Mouse (Mus musculus) limb, embryonic 14.5 days (tissue): ENCODE measurements around the gene Ube2n. TPM values are rescaled to one million over a fixed set of nuclear protein-coding genes. Genes with fewer than 3 reads are reported as not detected.

ENCODE experiments used
- ATAC-seq: fragments of 200-750 bp; cut with Nextera tagmentation; 2 replicates; pipeline ENCODE4 v1.8.0; 2017; ENCODE audit warnings: low read depth, moderate number of reproducible peaks, moderate TSS enrichment; ENCODE audit not compliant: low FRiP score
- DNase-seq: peaks from one replicate; pipeline ENCODE4 v3.0.0-alpha.2; 2015; ENCODE audit warnings: low spot score
- H3K27ac ChIP-seq: fragments of 300-500 bp; sonication (generic); replicated peaks from 2 replicates; pipeline ENCODE4 v1.5.1; 2014; ENCODE audit warnings: low read depth, mild to moderate bottlenecking, low read length, moderate library complexity, mixed read lengths
- H3K27me3 ChIP-seq: fragments of 300-500 bp; sonication (generic); 2 replicates; pipeline ENCODE4 v1.6.1; 2014; ENCODE audit warnings: low read length, mixed read lengths; ENCODE audit not compliant: control insufficient read depth, insufficient read depth
- H3K36me3 ChIP-seq: fragments of 300-500 bp; sonication (generic); 2 replicates; pipeline ENCODE4 v1.6.1; 2014; ENCODE audit warnings: mild to moderate bottlenecking, low read length, moderate library complexity, mixed read lengths; ENCODE audit not compliant: control insufficient read depth, insufficient read depth
- H3K4me1 ChIP-seq: fragments of 300-500 bp; sonication (generic); 2 replicates; pipeline ENCODE4 v1.6.1; 2014; ENCODE audit warnings: antibody characterized with exemption, low read length, mixed read lengths; ENCODE audit not compliant: control insufficient read depth, insufficient read depth
- H3K4me2 ChIP-seq: fragments of 300-500 bp; sonication (generic); replicated peaks from 2 replicates; pipeline ENCODE4 v1.6.1; 2014; ENCODE audit warnings: low read depth, mild to moderate bottlenecking, low read length, moderate library complexity; ENCODE audit not compliant: severe bottlenecking
- H3K4me3 ChIP-seq: fragments of 300-500 bp; sonication (generic); replicated peaks from 2 replicates; pipeline ENCODE4 v1.5.1; 2014; ENCODE audit warnings: low read length
- H3K9ac ChIP-seq: fragments of 300-500 bp; sonication (generic); 2 replicates; pipeline ENCODE4 v1.6.1; 2014; ENCODE audit warnings: mild to moderate bottlenecking, low read depth, low read length, moderate library complexity; ENCODE audit not compliant: severe bottlenecking
- H3K9me3 ChIP-seq: fragments of 300-500 bp; sonication (generic); 2 replicates; pipeline ENCODE4 v1.6.1; 2016; ENCODE audit warnings: low read length; ENCODE audit not compliant: control insufficient read depth
- POLR2A ChIP-seq: fragments of 200-500 bp; IDR thresholded peaks from 2 replicates; pipeline ENCODE4 v1.8.0; 2012; ENCODE audit warnings: inconsistent platforms, mild to moderate bottlenecking, moderate library complexity, borderline replicate concordance; ENCODE audit not compliant: insufficient read depth, insufficient read length; ENCODE audit errors: extremely low read depth
- WGBS: fragments of 180-500 bp; shearing (Covaris S2); extraction: QIAGEN DNeasy Blood & Tissue Kit; methylation state at CpG from one replicate; pipeline ENCODE4 v1.1.7; 2014; 5-methylcytosine and 5-hydroxymethylcytosine counted together
- polyA plus RNA-seq, 2 experiments: library from polyadenylated mRNA; depleted of rRNA in 1 of 2; stranded (reverse) in 1 of 2; unstranded in 1 of 2; fragments of >200 nt; fragmentation: Nextera tagmentation in 1 of 2; extraction: Ambion mirVana in 1 of 2; gene quantifications; 2 replicates each; pipeline versions ENCODE4 v1.2.1 to v1.2.3; 2012 to 2014

Ube2n gene
- polyA plus RNA-seq, 2 experiments = 225 to 276 TPM

- Histone ChIP-seq H3K27ac (peak overlapping the region; percentile 87), H3K4me3 (peak overlapping the region; percentile 95), H3K9me3 (no peaks in the 10 kb centered on the region), H3K27me3 (no peaks in the 10 kb centered on the region), H3K4me1 (peaks cover 11% of the 10 kb centered on the region; the same call in 1 of the 2 replicates), H3K9ac (peak overlapping the region; percentile 92), H3K4me2 (peak overlapping the region; percentile 82), H3K36me3 (peaks cover 3% of the 10 kb centered on the region; the same call in 1 of the 2 replicates)
- no peak for DNase-seq
- WGBS = under 1% methylated on average over 44 of the region's 65 CpGs
- peak; percentile 38 for ATAC-seq
- no peak for TF ChIP-seq POLR2A
Measured at GRCm38 (mm10) chr10:95562859-95563841, 48.2 kb downstream of the Ube2n start.

GRCm38 (mm10) chr10:95563851-95564845 lies 49.2 kb downstream of the Ube2n start, which contains the start of gene Nudt4:
Gene Nudt4 (minus strand): TSS chr10:95564146.
- ATAC-seq = peak; percentile 89
- peak within 1 kb of the TSS; percentile 82 for H3K4me2 ChIP-seq
- H3K27me3 ChIP-seq = no peaks in the 10 kb centered on the region
- H3K4me1 ChIP-seq = peaks cover 11% of the 10 kb centered on the region; the same call in 1 of the 2 replicates
- WGBS = 4% methylated on average over 19 of the region's 97 CpGs
- peak within 1 kb of the TSS; percentile 92 for H3K9ac ChIP-seq
- DNase-seq = peak; percentile 94
- H3K36me3 ChIP-seq = no peaks in the 10 kb centered on the region
- no peaks in the 10 kb centered on the region for H3K9me3 ChIP-seq
- peak within 1 kb of the TSS; percentile 87 for H3K27ac ChIP-seq
- TF ChIP-seq POLR2A = peak; percentile 50
- peak within 1 kb of the TSS; percentile 95 for H3K4me3 ChIP-seq

GRCm38 (mm10) chr10:95565156-95565854 lies 50.4 kb downstream of the Ube2n start:
- 24% methylated on average over 14 of the region's 14 CpGs for WGBS
- H3K4me2 ChIP-seq = no peak overlapping the region; the same call in 1 of the 2 replicates

GRCm38 (mm10) chr10:95566786-95567185 lies 51.8 kb downstream of the Ube2n start:
- ATAC-seq = no peak
- no peaks in the 10 kb centered on the region for H3K27me3 ChIP-seq
- DNase-seq = no peak
- no peaks in the 10 kb centered on the region for H3K36me3 ChIP-seq
- 88% methylated on average over 3 of the region's 3 CpGs for WGBS
- H3K4me2 ChIP-seq = no peak overlapping the region
- peaks cover 8% of the 10 kb centered on the region; the same call in 1 of the 2 replicates for H3K4me1 ChIP-seq
- H3K9ac ChIP-seq = no peak overlapping the region
- no peak for TF ChIP-seq POLR2A
- no peak overlapping the region for H3K27ac ChIP-seq
- H3K9me3 ChIP-seq = no peaks in the 10 kb centered on the region
- no peak overlapping the region for H3K4me3 ChIP-seq

More at GRCm38 (mm10) chr10:95565156-95565854, 50.4 kb downstream of the Ube2n start:
- DNase-seq = no peak
- H3K27ac ChIP-seq = no peak overlapping the region
- no peak overlapping the region for H3K9ac ChIP-seq
- no peaks in the 10 kb centered on the region for H3K9me3 ChIP-seq
- H3K27me3 ChIP-seq = no peaks in the 10 kb centered on the region
- H3K4me3 ChIP-seq = no peak overlapping the region
- no peaks in the 10 kb centered on the region for H3K36me3 ChIP-seq
- H3K4me1 ChIP-seq = peaks cover 11% of the 10 kb centered on the region; the same call in 1 of the 2 replicates
- TF ChIP-seq POLR2A = no peak
- ATAC-seq = no peak
